Mouse (Mus musculus): ENCODE data around the gene Ccdc127.

DNA sequence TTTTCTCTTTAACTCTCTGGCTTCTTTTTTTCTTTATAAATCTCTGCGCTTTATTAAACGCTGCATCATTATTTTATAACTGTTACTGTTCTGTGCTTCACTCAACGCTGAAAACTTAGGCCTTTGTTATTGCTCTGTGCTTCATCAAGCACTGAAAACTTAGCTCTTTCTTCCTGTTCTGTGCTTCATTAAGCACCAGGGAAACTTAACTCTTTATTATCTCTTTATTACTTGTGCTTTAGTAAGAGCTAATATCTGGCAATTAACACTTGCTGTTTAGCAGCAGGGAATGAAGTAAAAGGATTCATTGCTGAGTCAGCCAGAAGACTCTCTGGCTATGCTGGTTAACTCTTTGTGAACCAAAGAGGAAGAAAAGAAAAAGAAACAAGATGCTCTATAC, 32.2 kb downstream of the Ccdc127 start:
- TF ChIP-seq POLR2AphosphoS2 (IDR thresholded peaks at IDR 0.05; ENCODE audit: insufficient read length, low read depth) (no peak), POLR2A (IDR thresholded peaks at IDR 0.05; ENCODE audit: insufficient read length, low read depth) (no peak), USF1 (IDR thresholded peaks at IDR 0.05; ENCODE audit: low read depth) (no peak), E2F4 (IDR thresholded peaks at IDR 0.05; ENCODE audit: insufficient read depth) (no peak), MAX (IDR thresholded peaks at IDR 0.05; ENCODE audit: low read depth) (no peak), MYOG (IDR thresholded peaks at IDR 0.05; ENCODE audit: control insufficient read depth in 1 of 3, insufficient read depth in 1 of 3, insufficient read length in 2 of 3, low read depth in 2 of 3) (no peak), TCF3 (IDR thresholded peaks at IDR 0.05; ENCODE audit: insufficient read length, low read depth) (no peak), CEBPB (IDR thresholded peaks at IDR 0.05; ENCODE audit: insufficient read depth, poor library complexity, severe bottlenecking) (no peak)
